Mouse (Mus musculus) myocyte (in vitro differentiated cells): ENCODE results near the gene Ncbp1.

Experiments
- CEBPB ChIP-seq: IDR thresholded peaks from 2 replicates; pipeline ENCODE4 v1.6.1; 2011; ENCODE audit warnings: mild to moderate bottlenecking, moderate library complexity; ENCODE audit not compliant: poor library complexity, insufficient read depth, severe bottlenecking
- E2F4 ChIP-seq: IDR thresholded peaks from one replicate; pipeline ENCODE4 v1.6.1; 2011; ENCODE audit warnings: mild to moderate bottlenecking, control low read depth, moderate library complexity; ENCODE audit not compliant: insufficient read depth
- MAX ChIP-seq: IDR thresholded peaks from one replicate; pipeline ENCODE4 v1.6.1; 2011; ENCODE audit warnings: low read depth, mild to moderate bottlenecking, control low read depth
- POLR2A ChIP-seq: IDR thresholded peaks from one replicate; pipeline ENCODE4 v1.6.1; 2011; ENCODE audit warnings: low read depth, mild to moderate bottlenecking, control low read depth, moderate library complexity; ENCODE audit not compliant: insufficient read length
- TCF3 ChIP-seq: IDR thresholded peaks from one replicate; pipeline ENCODE4 v1.6.1; 2011; ENCODE audit warnings: low read depth, control low read depth; ENCODE audit not compliant: insufficient read length
- USF1 ChIP-seq: IDR thresholded peaks from one replicate; pipeline ENCODE4 v1.6.1; 2011; ENCODE audit warnings: low read depth, mild to moderate bottlenecking, control low read depth, moderate library complexity

- TF ChIP-seq POLR2A = no peak
- TF ChIP-seq MAX = no peak
- TF ChIP-seq E2F4 = no peak
- no peak for TF ChIP-seq CEBPB
- TF ChIP-seq USF1 = no peak
- TF ChIP-seq TCF3 = no peak
These were observed 18.8 kb upstream of the Ncbp1 start for GRCm38 (mm10) chr4:46119514-46120094.
